Mouse (Mus musculus) urinary bladder, postnatal 4 days (tissue): ENCODE results near the gene 0610010F05Rik.
"Not testable (repeated sequence)": the region's sequence is repeated elsewhere in the genome, so short reads cannot be mapped to it uniquely, and the experiment has no call there.

ENCODE experiments used
- DNase-seq, 2 experiments: peaks; one replicate each; pipeline ENCODE4 v3.0.0; 2021 to 2022; ENCODE audit warnings: low spot score in 2 of 2

0610010F05Rik gene

DNA sequence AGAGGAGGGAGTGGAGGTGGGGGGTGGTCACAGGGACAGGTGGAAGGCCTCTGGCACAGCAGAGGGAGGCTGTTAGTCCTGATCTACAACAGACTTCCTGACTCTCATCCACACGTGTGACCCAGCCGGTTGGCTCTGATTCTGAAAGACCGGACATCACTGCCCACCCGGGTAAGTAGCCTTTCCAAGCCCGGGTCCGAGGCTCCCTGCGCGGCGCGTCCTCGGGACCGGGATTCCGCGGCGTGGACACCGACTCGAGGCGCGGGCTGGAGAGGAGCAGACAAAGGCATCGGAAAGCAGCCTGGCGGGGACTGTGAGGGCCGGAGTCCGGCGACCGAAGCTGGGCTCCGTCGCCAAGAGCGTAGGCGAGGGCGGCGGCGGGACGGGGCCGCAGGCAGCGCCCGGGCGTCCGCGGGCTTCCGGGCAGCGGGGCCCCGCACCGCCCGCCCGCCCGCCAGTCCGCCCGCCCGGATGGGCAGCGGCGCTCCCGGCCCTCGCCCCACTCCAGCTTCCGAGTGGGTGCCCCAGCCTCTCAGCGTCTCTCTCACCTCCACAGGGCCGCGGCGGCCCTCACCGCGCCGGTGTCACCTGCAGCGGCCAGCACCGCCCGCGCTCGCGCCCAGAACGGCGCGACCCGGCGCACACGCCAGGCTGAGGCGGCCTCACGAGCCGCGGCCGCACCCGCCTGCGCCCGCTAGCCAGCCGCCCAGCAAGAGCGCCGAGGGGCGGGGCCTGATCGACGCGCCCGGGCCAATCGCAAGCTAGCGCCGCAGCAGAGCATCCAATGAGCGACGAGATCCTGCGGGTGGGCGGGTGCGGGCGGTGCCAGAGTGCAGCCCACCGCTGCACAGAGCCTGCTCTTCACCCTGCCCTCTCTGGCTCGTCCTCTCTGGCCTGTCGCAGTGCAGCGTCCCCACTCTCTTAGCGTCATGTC lies at the start of gene 0610010F05Rik:
Gene 0610010F05Rik (minus strand): TSS at position 695 of the 934 bp plus-strand sequence.
- peak; percentile 80 to 83 for DNase-seq

DNA sequence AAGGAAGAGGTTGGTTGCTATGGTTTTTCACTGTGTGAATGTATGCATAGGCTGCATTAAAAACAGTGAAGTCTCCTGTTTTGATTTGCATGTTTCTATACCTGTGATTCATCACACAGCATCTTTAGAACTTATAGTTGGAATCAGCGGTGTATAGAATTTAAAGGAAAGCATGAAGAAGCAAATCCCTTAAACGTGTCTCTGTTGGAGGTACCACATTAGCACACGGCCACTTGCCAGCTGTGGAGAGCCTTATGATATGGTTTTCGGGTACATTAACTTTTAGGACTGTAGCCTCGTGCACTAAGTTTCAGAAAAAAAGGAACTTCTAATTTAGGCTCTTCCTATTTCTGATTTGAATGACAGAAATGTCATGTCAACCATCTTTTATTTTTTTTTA lies 49.1 kb upstream of the 0610010F05Rik start:
- no peak for DNase-seq

DNA sequence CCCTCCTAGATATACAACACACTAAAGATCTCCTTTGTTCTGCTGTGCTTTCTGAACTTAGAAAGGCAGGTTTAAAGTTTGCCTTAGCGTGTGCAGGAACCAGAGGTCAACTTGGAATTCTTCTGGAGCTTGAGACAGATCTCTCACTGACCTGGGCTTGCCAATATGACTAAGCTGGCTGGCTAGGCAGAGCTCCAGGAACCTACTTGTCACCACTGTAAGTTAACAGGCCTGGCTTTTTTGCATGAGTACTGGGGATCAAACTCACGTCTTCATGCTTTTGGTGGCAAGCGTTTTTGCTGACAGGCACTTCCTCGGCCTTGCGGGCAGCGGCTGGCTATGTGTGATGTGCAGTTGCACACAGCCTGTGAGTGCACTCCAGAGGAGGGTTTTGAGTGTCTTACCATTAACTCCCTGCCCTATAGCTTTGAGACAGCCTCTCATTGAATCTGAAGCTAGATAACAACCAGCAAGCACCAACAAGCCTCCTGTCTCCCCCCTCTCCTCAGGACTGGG lies 47.1 kb upstream of the 0610010F05Rik start:
- no peak for DNase-seq

DNA sequence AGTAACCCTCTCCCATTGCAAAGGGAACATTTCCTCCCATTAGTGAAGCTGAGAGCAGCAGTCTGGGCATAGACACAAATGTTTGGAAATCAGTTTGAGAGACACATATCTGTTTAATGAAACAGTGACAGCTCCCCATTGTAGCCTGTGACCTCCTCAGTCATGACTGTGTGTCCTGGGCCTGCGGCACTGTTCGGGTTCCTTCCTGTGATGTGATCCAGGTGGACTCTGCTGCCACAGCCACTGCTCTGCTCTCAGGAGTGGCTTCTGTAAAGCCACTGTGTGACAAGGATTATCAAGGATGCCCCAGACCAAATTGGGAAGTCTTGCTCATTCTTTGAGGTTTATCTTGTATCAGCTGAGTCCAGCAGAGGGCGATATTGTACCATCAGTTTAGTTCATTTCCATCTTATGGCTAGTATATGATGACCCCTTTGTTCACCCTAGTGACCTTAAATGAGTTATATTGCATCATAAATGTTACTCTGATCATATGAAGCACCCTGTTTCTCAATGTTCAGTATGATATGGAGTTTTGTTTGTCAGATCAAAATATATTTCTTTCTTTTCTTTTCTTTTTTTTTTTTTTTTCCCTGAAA lies 45.7 kb upstream of the 0610010F05Rik start:
- no peak for DNase-seq

DNA sequence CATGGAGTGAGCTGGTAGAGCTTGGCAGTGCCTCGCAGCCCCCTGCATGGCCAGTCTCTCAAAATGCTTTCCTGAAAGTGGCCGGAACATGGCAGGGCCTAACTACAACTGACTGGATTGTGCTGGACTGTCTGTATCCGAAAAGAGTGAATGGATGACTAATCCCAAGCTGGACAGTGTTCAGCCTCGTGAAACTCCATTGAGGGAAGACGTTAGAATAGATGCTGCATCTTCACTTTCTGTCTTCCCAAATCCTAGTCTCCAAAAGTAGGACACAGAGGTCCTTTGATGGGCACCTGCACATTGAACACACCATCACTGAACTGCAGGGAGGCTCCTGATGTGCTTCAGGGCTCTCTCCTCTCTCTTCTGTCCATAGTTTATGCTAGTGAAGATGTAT lies 42.7 kb upstream of the 0610010F05Rik start:
- no peak for DNase-seq

DNA sequence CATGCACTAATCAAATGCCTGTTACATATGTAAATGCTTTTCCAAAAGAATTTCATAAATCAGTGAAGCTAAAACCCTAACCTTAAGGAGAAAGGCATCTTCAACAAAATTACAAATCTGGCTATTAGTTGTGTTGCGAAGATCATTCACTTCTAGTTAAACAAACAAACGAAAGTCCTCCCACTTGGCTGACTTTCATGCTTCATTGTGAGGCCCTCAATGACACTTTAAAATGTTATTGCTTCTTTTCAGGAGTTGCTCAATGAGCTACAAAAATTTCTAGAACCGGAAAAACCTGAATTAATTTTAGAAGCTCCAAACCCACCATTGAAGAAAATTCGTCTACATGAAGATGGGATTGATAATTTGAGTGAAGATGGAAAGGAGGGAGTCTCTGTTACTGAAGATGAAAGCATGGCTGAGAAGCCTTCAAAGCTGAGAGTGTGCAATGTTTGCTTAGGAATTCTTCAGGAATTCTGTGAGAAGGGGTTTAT lies 38.9 kb upstream of the 0610010F05Rik start:
- DNase-seq, result no peak

DNA sequence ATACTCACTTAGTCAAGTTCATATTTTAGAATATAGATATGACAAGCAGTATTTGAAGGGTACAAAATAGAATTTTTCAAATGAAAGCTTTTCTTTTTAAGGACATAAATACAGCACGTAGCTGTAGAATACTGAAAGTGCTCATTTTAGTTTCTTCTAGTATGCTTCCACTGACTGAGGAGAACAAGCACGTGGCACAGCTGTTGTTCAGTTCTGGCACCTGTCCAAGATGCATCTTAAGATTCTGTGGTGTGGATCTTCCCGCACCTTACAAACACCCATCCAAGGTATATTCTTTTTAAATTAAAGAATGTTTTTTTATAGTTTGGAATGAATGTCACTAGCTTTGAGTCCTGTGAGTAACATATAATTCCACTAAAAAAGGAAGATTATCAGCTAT lies 33.7 kb upstream of the 0610010F05Rik start:
- no peak for DNase-seq

DNA sequence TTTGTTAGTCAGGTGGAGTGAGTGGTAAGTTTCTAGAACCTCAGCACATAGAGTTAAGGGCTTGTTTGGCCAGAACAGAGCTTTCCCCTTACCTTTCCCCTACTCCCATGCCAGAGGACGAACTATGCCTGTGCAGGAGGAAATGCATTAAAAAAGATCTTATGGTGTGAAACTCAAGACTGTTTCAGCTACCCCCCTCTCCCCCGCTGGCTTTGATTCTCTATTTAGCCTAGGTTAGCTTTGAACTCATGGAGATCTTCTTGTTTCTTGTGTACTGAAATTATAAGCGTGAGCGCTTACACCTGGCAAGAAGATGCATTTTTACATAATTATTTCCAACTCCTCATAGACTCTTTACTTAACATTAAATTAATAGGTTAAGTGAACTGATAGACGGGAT lies 33.1 kb upstream of the 0610010F05Rik start:
- DNase-seq, result no peak

DNA sequence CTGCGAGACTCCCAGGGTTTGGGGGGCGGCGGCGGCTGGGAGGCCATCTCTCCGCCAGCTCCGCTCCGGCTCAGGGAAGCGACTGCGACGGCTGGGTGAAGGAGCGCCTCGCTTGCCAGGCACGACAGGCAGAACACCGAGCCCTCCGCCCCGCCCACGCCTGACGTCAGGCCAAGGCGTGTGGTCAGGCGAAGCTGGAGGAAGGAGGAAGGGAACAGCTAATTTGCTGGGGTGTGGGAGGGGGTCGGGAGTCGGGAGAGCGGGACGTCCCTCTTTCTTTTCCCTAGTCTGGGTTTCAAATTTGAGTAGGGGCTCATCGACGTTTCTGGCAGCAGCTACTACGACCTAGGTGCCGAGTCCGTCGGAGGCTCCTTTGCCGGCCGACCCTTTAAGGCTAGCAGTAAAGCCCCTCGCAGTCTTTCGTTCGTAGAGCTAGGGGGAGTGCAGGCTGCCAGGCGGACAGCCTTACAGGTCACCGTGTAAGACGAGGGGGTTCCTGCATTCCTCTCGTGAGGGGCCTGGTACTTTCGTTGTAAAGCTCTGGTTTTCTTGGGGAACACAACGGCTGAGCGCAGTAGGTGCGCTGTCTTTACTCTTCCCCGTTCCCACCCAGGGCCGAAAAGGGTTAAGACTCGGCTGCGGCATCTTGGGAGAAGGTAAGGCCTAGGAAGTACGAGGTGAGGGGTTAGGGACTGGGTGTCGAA lies 32.5 kb upstream of the 0610010F05Rik start, which contains the start of gene Pex13:
Gene Pex13 (minus strand): TSS at position 162 of the 704 bp plus-strand sequence.
- peak; percentile 92 to 94 for DNase-seq

DNA sequence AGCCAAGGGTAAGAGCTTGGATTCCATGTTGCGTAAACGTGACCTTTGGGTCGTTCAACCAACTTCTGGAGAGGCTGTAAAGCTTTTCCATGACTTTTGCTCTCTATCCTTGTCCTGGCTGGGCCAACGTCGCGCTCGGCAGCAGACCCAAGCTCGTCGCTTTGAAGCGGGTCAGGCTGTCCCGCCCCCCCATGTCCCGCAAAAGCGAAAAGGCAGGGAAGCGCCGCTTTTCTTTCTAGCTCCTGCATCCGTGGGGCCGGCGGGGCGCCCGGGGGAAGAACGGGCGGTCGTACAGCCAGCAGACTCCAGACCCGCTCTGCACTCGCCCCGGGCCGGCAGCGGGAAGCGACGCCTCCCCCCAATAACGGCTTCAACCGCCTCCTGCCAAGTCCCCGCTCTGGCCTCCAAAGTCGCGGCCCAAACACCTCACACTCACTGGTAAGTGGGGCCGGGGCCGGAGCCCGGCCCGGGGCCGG lies 31.9 kb upstream of the 0610010F05Rik start, which contains the start of gene Pus10:
Gene Pus10 (plus strand): TSS at position 364 of the 476 bp plus-strand sequence.
- peak in 1 of 2 experiments; percentile 62 for DNase-seq

DNA sequence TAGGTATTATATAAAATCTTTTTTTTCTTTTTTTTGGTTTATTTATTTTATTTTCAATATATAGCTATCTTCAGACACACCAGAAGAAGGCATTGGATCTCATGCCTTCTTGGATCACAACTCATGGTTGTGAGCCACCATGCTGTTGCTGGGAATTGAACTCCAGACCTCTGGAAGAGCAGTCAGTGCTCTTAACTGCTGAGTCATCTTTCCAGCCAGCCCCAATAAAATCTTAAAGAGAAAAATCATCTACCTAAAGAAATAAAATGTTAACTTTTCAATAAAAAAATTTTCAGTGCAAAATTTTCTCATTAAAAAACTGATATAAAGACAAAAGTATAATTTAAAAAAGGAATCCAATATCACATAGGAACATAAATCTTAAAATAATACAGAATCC lies 30.8 kb upstream of the 0610010F05Rik start:
- no peak for DNase-seq

DNA sequence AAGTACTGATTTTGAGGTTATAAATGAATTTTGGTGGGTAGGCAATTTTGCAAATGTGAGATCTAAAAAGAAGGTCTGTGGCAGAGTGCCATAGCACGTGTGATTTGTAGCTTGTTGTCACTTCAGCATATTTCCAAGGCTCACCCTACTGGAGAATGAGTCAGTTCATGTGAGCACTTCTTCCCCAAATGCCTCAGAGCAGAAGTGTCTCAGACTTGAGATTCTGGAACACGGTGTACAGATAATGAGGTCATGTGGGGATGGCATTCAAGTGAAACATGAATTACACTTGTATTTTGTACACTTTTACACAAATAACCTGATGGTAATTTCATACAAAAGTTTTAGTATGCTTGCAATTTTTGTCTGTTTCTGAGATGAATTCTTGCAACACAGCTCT lies 24.4 kb upstream of the 0610010F05Rik start:
- DNase-seq, result no peak

DNA sequence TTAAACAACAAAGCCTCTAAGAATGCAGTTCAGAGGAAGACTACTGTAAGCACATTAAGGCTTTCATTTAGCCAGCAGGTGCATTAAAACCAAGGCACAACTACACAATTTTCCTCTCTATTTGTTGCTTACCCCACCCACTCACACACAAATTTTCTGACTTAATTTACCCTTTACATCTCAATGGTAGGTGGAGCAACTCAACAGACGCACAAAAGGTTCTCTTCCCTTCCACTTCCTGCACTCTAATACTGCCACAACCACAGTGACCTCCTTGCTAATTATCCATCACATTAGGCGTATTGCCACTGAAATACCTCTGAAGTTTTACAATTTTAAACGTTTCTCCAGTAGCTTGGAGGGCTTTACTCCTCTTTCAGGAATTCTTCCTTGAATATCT lies 20.2 kb upstream of the 0610010F05Rik start:
- no peak for DNase-seq

DNA sequence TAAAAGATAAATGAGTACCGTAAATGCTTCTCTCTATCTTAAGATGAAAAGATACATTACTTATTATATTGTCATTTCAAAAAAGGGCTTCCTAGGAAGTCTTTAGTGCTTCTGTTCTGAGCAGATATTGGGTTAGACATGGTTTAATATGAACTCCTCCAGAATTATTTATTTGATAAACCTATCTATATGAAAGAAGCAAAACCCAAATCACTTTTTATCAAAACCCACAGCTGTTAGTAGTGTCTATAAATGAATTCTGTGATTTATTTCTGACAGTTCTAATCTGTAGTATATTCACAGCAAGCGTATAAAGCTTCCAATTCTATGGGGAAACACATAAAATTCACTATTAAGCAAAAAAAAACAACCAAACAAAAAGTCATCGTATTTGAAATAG lies 14.4 kb upstream of the 0610010F05Rik start:
- DNase-seq, result no peak

DNA sequence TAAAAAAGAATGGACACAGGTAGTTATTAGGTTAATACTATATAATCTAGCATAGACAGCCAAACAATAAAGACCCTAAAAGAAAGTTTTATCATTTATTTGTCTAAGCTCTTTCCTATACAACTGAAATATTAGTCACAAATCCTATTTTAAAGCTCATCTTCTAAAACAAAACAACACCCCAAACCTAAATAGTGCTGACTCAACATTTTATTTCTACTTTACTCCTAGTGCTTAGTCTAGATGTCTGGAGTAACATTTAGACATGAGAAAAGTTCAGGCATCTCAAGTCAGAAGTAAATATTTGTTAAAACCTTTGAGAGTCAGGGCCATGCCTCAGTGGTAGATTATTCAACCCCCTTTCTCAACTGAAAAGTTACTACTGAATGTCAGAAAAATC lies 14.0 kb upstream of the 0610010F05Rik start:
- DNase-seq, result no peak

DNA sequence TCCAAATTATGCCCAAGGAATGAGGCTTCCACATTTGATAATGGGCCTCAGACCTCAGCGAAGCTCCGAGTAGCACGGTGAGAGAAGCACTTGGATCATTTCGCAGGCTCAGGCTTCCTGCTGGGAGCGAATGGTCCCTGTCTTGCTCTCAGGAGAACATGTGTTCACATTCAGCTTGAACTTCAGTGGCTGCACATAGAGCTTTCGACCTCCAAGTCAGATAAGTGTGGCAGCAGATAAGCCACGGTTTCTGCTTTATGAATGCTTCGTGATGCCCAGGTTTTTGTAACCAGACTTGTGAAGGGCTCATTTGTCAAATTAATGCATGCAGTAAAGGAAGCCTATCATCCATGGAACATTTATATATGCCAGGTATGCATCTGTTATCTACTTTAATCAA lies 1.1 kb upstream of the 0610010F05Rik start:
- no peak for DNase-seq

DNA sequence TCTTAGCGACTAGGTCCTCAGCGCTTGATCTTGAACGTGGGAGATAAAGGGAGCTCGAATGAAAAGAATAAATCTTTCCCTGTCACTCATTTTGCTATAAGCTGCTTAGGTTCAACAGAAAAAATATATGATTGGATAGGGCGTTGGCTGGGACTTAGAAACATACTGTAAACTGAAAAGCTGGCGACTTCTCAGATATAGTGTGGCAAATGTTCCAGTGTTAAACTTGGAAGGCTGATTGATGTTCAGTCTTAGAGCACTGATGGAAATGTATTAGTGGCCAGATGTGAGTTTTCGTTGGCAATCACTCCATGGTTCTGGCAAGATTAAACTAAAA lies 408 bp upstream of the 0610010F05Rik start:
- DNase-seq, result no peak

DNA sequence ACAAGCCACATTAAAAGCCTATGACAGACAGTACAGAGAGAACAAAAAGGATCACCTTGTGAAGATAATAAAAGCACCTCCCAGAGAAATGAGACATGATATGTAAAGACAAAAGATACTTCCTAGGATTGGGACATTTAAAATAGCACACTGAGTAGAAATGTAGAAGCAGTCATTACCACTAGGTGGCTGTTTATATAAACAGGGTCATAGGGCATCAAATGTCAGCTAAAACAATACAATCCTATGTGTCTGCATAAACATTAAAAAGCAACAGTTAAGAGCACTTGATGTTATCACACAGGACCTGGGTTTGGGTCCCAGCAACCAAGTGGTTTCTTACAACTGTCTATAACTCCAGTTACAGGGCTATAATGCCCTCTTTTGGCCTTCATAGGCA lies 2.8 kb downstream of the 0610010F05Rik start:
- no peak for DNase-seq

DNA sequence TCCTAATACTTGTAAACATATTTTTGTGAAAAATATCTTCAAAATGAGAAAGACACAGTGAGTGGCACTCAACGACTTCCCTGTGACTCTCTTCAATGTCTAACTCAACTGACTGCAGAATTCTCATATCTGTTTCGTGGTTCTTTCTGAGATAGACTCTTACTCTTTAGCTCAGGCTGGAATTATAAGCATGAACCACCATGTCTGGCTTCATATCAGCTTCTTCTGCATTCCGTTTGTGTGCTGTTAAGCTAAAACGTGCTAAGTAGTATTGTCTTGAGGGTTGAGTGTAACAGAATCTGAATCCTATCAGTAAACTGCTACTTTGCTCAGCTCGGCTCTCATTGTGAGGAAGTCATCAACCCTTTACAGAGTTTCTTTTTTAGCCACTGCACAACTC lies 14.4 kb downstream of the 0610010F05Rik start:
- no peak for DNase-seq

DNA sequence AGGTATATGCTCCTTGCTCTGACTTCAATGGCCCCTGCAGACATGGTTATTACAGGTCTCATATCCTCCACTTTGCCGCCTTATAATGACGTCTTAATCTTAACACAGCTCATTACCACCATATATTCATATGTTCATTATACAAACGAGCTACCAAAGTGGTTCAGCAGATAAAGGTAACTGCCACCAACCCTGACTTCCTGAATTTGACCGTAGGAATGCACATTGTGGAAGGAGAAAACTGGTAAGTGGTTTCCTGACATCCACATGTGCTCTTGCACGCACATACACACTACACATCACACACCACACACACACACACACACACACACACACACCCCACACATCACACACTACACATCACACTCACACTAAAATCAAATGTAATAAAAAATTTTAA lies 18.9 kb downstream of the 0610010F05Rik start:
- DNase-seq, result no peak

DNA sequence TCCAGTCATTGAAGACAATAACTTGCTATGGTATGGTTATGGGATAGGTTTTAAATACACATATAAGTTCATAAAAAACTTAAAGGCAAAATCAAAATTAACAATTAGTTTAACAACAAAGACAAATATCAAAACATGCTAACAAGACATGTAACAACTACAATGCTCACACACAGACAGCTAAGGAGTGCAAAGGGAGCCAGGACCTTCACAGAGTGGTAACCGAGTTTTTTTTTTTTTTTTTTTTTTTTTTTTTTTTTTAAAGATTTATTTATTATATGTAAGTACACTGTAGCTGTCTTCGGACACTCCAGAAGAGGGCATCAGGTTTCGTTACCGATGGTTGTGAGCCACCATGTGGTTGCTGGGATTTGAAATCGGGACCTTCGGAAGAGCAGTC lies 26.1 kb downstream of the 0610010F05Rik start:
- DNase-seq, result not testable (repeated sequence)

DNA sequence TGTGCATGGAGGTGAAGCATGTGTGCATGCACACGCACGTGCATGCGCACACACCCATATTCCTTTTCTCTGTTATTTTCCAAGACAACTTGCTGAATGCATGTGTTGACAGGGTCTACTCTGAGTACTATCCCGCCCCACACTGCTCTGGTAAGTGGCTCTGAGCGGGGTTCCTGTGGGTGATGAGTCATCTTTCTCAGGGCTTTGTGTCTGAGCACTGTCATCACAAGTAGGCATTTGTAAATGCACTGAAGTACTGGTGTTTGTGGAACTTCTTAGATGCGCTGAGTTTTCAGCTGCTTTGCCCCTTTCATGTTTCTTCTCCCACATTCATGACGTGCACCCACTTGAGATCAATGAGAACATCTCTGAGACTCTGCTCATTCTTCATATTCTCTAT lies 63.3 kb downstream of the 0610010F05Rik start:
- no peak for DNase-seq
